ENCODE assay signal across 24 mouse cellular contexts in the genomic region with DNA sequence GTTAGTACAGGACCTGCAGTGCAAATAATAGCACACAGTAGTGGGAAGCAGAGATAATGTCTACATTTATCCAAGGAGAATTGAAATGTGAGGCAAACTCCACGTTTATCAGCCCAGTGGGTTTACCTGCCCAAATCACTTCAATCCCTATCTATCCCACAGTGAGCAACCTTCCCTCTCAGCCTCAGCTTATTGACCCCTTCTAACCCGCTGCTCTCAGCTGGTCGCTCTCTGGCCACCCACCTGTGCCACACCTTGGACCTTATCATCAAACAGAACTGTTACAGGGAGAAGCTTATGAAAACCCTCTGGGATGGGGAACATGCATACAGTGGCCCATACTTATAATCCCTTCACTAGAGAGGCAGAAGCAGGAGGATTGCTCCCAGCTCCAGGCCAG. TPM values are rescaled to one million over a fixed set of nuclear protein-coding genes. Genes with fewer than 3 reads are reported as not detected.
"Had no signal": no experiment of that assay in that cellular context is flagged by ENCODE, and none has a peak within 500 bp of the region (broad histone marks: within the 10 kb centered on the region; RNA-seq: fewer than 3 reads in every experiment).

No protein-coding gene starts in this region.

- H3K9ac ChIP-seq: liver, embryonic 13.5 days; liver, embryonic 15.5 days; liver, postnatal 0 days; lung, embryonic 15.5 days; midbrain, embryonic 13.5 days; midbrain, embryonic 15.5 days; neural tube, embryonic 12.5 days had no signal

- H3K36me3 ChIP-seq: liver, embryonic 13.5 days; liver, embryonic 15.5 days; lung, embryonic 15.5 days; midbrain, embryonic 13.5 days; midbrain, embryonic 15.5 days; neural tube, embryonic 12.5 days had no signal

- H3K4me1 ChIP-seq: liver, embryonic 13.5 days; liver, embryonic 15.5 days; lung, embryonic 15.5 days; megakaryocyte, embryonic 14.5 days; midbrain, embryonic 13.5 days; midbrain, embryonic 15.5 days; neural tube, embryonic 12.5 days had no signal

- H3K4me2 ChIP-seq: liver, embryonic 13.5 days; liver, embryonic 15.5 days; lung, embryonic 15.5 days; midbrain, embryonic 11.5 days; midbrain, embryonic 13.5 days; midbrain, embryonic 15.5 days; neural tube, embryonic 12.5 days had no signal

- DNase-seq: liver, embryonic 13.5 days; liver, postnatal 0 days; lung, adult 2 months; lung, postnatal 14 days; lung, postnatal 36 days; right cerebral cortex, adult 18-20 months; right cerebral cortex, postnatal 25 days; right cerebral cortex, postnatal 4 days; spleen, adult 18-20 months; thymus, adult 18-20 months; thymus, postnatal 14 days; thymus, postnatal 36 days had no signal

- ATAC-seq: liver, postnatal 0 days; lung, postnatal 0 days; midbrain, embryonic 13.5 days; midbrain, embryonic 15.5 days had no signal

- H3K27me3 ChIP-seq: liver, embryonic 13.5 days; liver, embryonic 15.5 days; lung, embryonic 15.5 days; megakaryocyte, embryonic 14.5 days; midbrain, embryonic 13.5 days; midbrain, embryonic 15.5 days; neural tube, embryonic 12.5 days had no signal

- H3K27ac ChIP-seq: liver, embryonic 13.5 days; liver, embryonic 15.5 days; lung, embryonic 15.5 days; macrophage; midbrain, embryonic 13.5 days; midbrain, embryonic 15.5 days; neural tube, embryonic 12.5 days had no signal

- H3K4me3 ChIP-seq: liver, embryonic 13.5 days; liver, embryonic 15.5 days; lung, embryonic 15.5 days; megakaryocyte, embryonic 14.5 days; midbrain, embryonic 13.5 days; midbrain, embryonic 15.5 days; neural tube, embryonic 12.5 days had no signal

- H3K9me3 ChIP-seq: liver, embryonic 13.5 days; liver, embryonic 15.5 days; lung, embryonic 15.5 days; megakaryocyte, embryonic 14.5 days; midbrain, embryonic 13.5 days; midbrain, embryonic 15.5 days; neural tube, embryonic 12.5 days had no signal

RNA-seq across cellular contexts. Expression of gene Pcsk5, which starts 10.7 kb away (rescaled TPM):
- total RNA-seq: megakaryocyte progenitor cell, adult 5-6 weeks; monocyte, adult 5-6 weeks; neutrophil, adult 5-6 weeks had no signal
- polyA plus RNA-seq: macrophage had no signal
